Mouse (Mus musculus) pancreas, adult 10 weeks (tissue): ENCODE measurements around the gene Zeb2. TPM values are rescaled to one million over a fixed set of nuclear protein-coding genes. Genes with fewer than 3 reads are reported as not detected.

Experiments
- polyA plus RNA-seq: library from polyadenylated mRNA; stranded (reverse); fragments of 350-450 nt; fragmentation: Illumina TruSeq; extraction: RNeasy Lipid Tissue Mini Kit (QIAGEN cat#74804); gene quantifications from one replicate; pipeline ENCODE4 v1.2.3, GENCODE M21; 2015; ENCODE audit warnings: low read depth, low replicate concordance; ENCODE audit not compliant: insufficient read depth

The Zeb2 gene
- 6.8 TPM for polyA plus RNA-seq

GRCm38 (mm10) chr2:45117087-45117561 is at the start of gene Zeb2:
Gene Zeb2, minus strand, starts transcription at chr2:45117395.

Other genes starting within 250 kb of the Zeb2 start
- gene Gtdc1, start 189.7 kb downstream of the Zeb2 start, polyA plus RNA-seq, result 2.4 TPM